Mouse (Mus musculus) CD4-positive, CD25-positive, alpha-beta regulatory T cell, adult 4 months (primary cell): ENCODE measurements around the gene Cept1. TPM values are rescaled to one million over a fixed set of nuclear protein-coding genes. Genes with fewer than 3 reads are reported as not detected.
A peak's percentile ranks its signal among the peaks of the same experiment; 100 is the strongest.

Experiments used
- ATAC-seq: one replicate; pipeline ENCODE4 v1.8.0; 2017
- polyA plus RNA-seq, 2 experiments: library from polyadenylated mRNA; unstranded; fragments of 100-300 nt; shearing (Covaris generic); gene quantifications; one replicate each; pipeline ENCODE4 v1.2.1; 2017

Cept1 gene
- polyA plus RNA-seq, 2 experiments from 2014 or later: 94.7 to 98.3 TPM

GRCm38 (mm10) chr3:106494417-106494950 is 53.1 kb downstream of the Cept1 start:
- ATAC-seq: no peak

GRCm38 (mm10) chr3:106493882-106494281 is 53.7 kb downstream of the Cept1 start:
- ATAC-seq: no peak

DNA sequence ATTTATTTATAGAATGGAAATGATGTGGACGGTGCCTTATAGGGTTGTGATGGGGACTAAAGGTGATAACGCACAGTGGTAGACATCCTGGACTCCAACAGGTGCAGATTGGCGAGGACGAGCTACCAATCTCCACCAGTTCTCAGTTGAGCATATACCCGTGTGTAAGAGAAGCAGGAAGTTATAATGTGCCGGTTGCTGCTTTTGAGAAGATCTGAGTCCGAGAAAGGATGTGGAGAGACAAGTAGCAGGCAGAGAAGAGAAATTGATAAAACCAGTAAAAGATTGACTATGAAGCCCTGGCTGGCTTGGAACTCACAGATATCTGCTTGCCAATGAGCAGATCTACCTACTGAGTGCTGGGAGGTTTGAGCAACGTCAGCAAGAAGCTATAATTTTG is 54.4 kb downstream of the Cept1 start:
- ATAC-seq: peak; percentile 70

DNA sequence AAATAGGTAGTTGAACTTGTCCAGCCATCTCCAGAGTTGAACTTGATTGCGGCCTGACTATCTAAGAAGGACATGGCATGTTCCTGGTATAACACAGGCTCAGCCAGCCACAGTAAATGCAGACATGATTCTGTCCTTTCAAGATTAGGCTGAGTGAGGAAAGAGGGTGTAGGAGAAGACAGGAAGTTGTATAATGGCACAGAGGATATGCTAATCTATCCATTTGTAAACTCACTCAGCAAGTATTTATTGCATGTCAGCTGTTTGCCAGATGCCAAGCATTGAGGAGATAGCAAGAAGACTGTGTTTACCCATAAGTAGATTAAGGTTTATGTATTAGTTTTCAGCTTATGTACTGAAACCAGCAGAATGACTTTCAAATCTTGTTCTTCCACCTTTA is 54.9 kb downstream of the Cept1 start:
- ATAC-seq: peak; percentile 38

GRCm38 (mm10) chr3:106490239-106490638 is 57.4 kb downstream of the Cept1 start:
- no peak for ATAC-seq

- no peak for ATAC-seq
These were observed 60.1 kb downstream of the Cept1 start for GRCm38 (mm10) chr3:106487551-106487950.

- ATAC-seq: peak; percentile 76
These were observed 61.8 kb downstream of the Cept1 start for GRCm38 (mm10) chr3:106485810-106486209.

DNA sequence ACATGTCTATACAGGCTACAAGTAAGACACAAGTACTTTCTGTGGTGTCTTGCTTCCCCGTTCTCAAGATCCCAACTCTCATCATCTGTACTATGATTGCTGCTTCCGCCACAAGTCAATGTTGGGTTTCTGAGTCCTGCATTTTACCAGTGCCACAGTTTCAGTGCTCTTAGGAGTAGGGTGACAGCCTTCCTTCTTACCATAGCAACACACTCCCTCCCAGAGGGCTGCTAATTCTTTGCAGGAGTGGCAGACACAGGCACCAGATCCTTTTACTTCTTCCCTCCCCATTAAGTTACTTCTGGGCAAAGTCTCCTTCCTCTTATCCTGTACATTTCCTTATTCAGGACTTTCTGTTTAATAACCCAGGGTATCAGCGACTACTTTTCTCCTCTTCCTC is 62.7 kb downstream of the Cept1 start:
- no peak for ATAC-seq

DNA sequence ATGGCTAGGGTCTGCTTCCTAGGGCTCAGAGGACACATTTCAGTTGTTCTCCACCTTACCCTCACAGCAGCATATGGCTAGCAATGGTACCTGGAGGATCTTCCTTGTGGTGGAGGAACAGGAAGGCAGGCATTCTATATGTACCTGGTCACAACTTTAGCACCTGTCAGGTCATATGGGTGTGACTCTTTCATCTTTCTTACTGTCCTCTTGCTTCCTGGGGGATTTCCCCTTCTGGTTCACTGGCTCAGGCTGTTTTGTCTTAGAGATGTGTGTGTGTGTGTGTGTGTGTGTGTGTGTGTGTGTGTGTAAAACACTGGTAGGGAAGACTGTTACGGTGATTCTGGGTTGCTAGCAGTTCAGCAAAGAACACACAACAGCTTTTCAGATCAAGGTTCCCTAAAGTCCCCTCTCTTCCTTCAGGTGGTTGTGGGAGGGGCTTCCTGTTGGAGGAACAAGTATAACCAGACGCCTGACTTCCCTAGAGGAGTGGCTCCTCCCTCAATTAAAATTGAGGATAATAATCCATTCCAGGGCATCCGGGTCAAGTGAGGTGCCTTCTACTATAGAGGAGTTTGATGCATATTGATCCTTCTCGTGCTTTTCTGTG is 63.7 kb downstream of the Cept1 start:
- ATAC-seq: peak; percentile 68

DNA sequence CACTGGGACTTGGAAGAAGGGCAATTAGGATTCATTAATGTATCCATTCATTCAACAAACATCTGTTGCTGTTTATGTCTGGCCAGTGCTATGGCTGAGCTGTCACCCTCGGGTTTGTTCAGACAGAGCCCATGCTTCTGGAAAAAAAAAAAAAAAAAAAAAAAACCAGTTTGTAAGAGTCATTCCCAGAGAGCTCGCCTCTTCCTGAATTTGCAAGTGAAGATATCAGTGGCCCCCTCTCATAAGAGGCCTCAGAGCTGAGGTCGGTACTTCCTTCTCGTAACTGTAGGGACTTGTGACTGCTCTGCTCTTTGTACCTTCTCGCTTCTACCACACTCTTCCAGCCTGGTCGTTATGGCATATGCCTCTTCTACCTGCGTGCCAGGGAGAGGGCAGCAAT is 64.3 kb downstream of the Cept1 start:
- peak; percentile 4 for ATAC-seq

- peak; percentile 24 for ATAC-seq
These were observed 65.1 kb downstream of the Cept1 start, which contains the start of gene Dennd2d for GRCm38 (mm10) chr3:106482281-106483081. Gene Dennd2d, plus strand, starts transcription at chr3:106482405.

DNA sequence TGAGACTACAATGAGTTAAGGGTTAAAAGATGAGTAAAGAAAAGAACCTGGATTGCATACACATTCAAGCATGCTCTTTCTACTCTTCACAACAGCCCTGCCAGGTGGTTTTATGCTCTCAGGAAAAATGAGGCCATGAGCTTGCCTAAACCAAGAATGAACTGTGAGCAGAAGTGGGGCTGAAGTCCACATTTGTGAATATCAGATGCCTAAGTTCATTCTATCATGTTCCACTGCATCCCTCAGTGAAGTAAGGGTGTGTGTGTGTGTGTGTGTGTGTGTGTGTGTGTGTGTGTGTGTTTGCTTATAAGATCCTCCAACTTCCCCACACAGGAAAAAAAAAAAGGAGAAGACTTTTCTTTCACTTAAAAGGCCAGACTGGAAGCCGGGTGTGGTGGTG is 70.7 kb downstream of the Cept1 start:
- no peak for ATAC-seq

DNA sequence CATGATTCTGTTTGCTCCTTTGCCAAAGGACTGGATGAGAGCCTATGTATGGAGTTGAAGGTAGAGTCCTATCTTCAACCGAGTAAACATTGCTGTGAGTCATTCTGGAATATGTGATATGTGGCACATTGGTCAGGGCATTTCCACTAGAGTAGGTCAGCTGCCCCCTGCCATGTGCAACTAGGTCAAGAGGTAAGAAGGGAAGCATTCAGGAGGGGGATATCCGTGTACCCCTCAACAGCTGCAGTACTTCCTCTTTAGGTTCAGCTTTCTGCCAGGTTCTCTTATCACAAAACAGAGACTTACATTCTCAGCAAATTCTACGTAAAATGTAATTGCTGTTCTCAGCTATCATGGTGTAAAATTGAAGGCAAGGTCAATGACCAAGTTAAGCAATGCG is 73.4 kb downstream of the Cept1 start:
- no peak for ATAC-seq

DNA sequence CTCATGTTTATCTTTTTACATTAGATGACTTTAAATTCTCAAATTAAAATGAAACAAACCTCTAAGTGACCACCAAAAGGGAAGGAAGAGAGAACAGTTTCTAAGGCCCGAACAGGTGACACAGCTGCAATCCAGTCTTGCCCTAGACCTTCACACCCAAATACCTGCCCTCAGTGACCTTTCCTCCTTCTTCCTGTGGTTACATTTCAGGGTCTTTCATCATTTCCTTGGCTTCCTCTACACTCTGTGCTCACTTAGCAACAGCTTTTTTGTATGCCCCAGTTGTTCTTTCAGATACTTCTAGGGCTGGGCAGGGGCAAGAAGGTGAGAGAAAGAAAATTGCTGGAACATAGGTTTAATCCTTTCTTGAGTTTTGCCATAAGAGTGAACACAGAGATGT is 82.9 kb downstream of the Cept1 start:
- peak; percentile 27 for ATAC-seq

GRCm38 (mm10) chr3:106462493-106462892 is 85.1 kb downstream of the Cept1 start:
- peak; percentile 72 for ATAC-seq

DNA sequence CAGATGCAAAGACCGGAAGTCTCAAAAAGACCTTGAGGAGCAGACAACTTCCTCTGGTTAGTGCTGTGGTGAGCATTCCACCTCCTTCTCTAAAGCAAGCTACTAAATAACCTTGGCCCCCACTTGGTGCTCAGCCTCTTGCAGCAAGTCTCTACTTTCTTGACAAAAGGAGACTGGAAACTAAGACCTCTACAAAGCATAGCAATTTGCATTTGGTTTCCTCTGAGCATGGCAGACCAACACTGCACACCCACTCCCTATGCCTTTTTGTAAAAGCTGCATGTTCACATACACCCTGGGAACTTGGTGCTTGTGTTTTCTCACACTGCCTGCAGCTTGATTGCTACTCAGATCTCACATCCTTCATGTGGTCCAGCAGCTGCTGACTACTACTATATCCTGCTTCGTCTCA is 85.5 kb downstream of the Cept1 start:
- ATAC-seq: peak; percentile 69

- no peak for ATAC-seq
These were observed 90.2 kb downstream of the Cept1 start for GRCm38 (mm10) chr3:106457298-106457869.

DNA sequence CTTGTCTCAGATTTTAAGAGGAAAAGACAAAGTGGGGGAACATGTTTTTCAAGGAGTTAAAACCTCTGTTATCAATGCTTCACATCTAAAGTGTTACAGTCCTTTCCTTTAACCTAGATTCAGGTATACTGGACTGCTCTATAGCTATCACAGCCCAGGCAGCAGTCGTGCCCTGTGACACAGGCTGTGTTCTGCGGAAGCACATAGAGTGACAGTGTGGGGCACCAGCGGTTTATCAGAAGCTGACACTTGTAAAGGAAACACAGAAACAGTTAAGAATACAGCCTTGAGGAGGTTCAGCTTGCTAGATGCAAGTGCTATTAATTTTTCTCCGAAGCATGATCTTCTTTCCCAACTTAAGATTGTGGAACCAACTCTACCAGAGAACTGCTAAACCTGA is 95.0 kb downstream of the Cept1 start:
- no peak for ATAC-seq

Other genes with a start within 250 kb of the Cept1 start
- under 1 TPM; 0.49 to 0.51 TPM for gene Chil6, start 141.6 kb downstream of the Cept1 start, polyA plus RNA-seq
- gene Dennd2d, start 65.4 kb downstream of the Cept1 start, polyA plus RNA-seq: 100 to 1,000 TPM; 189 to 222 TPM
- gene Dram2, start within 50 bp of the Cept1 start, polyA plus RNA-seq: 10 to 100 TPM; 51.9 to 57.7 TPM
- gene Lrif1, start 137.2 kb upstream of the Cept1 start, polyA plus RNA-seq: 10 to 100 TPM; 65.0 to 68.8 TPM
- 1,000 to 10,000 TPM in 1 of 2 experiments, 100 to 1,000 TPM in 1; 983 to 1,169 TPM for gene Cd53, start 242.3 kb upstream of the Cept1 start, polyA plus RNA-seq